Mouse (Mus musculus): ENCODE results near the gene Ip6k1. TPM values are rescaled to one million over a fixed set of nuclear protein-coding genes. Genes with fewer than 3 reads are reported as not detected.

The Ip6k1 gene
- polyA plus RNA-seq, 1 experiment from 2014 or later = 55.3 TPM

DNA sequence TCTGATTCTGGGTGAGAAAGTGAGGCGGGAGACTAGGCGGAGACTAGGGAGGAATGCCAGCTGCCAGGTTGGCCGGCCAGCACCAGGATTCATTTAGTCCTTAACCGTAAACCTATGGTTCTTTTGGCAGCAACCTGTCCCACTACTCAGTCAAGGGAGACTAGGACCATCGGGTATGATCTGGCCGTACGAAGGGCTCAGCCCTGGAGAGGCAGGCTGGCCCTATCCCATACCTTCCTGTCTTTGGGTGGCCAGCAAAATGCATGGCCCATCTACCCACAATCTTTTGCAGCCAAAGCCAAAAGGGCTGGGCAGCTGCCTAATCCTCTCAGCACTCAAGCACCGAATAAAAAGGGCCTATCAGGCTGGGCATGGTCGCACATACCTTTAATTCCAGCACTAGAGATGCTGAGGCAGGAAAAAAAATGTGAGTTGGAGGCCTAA, 70.2 kb downstream of the Ip6k1 start:
- H3K4me1 ChIP-seq (replicated peaks; ENCODE audit: control insufficient read depth, insufficient read depth, low read length) = no peaks in the 10 kb centered on the region
- H3K27ac ChIP-seq (ENCODE audit: low read length) = 0 out of 2 replicates have a peak overlapping the region, but pooled peaks have one; percentile 17
- WGBS = 62% methylated on average over 9 of the region's 9 CpGs
- H3K4me3 ChIP-seq (ENCODE audit: low read length) = no peak overlapping the region
- no peaks in the 10 kb centered on the region for H3K9me3 ChIP-seq (ENCODE audit: control insufficient read depth, low read length)
- H3K9ac ChIP-seq (ENCODE audit: low read length) = 0 out of 2 replicates have a peak overlapping the region, but pooled peaks have one; percentile 4
- no peaks in the 10 kb centered on the region for H3K27me3 ChIP-seq (ENCODE audit: control insufficient read depth, insufficient read depth, low read depth, low read length)
- no peak overlapping the region for H3K4me2 ChIP-seq (ENCODE audit: low read depth, low read length)
- H3K36me3 ChIP-seq (ENCODE audit: control insufficient read depth, insufficient read depth, low read length) = peaks cover 4% of the 10 kb centered on the region; the same call in 1 of the 2 replicates
- no peak for ATAC-seq (ENCODE audit: low read depth)

DNA sequence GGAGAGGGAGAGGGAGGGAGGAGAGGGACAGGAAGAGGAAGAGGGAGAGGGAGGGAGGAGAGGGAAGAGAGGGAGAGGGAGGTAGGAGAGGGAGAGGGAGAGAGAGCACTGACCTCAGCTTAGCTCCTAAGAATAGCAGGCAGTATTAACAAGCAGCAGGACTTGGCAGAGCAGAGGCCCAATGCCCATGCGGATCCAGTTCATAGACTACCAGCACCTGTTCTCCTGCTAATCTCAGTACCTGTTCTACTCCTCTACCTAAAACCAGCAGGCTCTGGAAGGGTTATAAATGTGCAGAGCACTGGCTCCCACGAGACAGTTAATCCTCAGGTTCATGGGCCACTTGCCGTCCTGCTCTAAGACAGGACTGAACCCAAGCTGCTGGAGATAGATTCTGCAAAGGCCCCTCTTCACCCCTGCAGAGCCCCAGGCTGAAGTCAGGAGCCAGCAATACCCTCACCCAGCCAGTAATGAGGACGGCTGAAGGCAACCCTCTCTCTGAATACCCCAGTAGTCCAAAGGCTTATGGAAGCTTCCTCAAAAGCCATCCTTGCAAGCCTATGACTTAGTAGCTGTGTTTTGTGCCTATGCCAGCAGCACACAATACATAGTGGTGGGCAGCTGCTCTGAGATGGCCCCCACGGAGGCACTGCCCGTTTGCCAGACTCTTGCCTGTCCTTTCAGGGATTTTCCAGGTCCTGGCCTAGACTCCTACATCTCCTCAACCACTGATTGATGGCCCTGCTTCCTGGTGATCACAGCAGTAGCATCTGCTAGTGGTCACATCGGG, 71.0 kb downstream of the Ip6k1 start:
- Histone ChIP-seq H3K27ac (ENCODE audit: low read length) (no peak overlapping the region), H3K4me2 (ENCODE audit: low read depth, low read length) (no peak overlapping the region), H3K4me3 (ENCODE audit: low read length) (no peak overlapping the region), H3K27me3 (ENCODE audit: control insufficient read depth, insufficient read depth, low read depth, low read length) (no peaks in the 10 kb centered on the region), H3K4me1 (replicated peaks; ENCODE audit: control insufficient read depth, insufficient read depth, low read length) (peaks cover 2% of the 10 kb centered on the region; the same call in 1 of the 2 replicates), H3K9ac (ENCODE audit: low read length) (no peak overlapping the region), H3K36me3 (ENCODE audit: control insufficient read depth, insufficient read depth, low read length) (peaks cover 4% of the 10 kb centered on the region; the same call in 1 of the 2 replicates), H3K9me3 (ENCODE audit: control insufficient read depth, low read length) (no peaks in the 10 kb centered on the region)
- 59% methylated on average over 7 of the region's 7 CpGs for WGBS
- 0 out of 2 replicates have a peak, but pooled peaks have one; percentile 21 for ATAC-seq (ENCODE audit: low read depth)

DNA sequence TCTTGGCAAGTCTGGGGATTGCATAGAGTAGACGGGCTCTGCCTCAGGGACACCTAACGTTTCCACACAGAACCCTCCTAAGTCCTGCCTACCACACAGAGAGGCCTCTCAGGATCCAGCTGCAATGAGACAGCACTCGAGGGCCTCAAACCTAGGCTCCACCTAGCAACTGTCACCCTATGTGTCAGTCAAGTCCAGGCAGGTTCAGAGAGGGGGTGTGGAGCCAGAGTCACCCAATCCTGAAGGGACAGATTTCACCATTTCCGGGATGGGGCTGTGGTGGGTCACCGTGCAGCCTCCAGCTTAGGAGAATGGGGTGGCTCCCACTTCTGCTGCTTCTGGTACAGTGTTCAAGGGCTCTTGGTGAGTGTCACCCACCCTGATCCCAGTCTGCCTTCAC, 77.9 kb downstream of the Ip6k1 start, which contains the start of gene Mst1:
Gene Mst1, plus strand, starts transcription at position 269 of the 400 bp plus-strand sequence.
- H3K27ac ChIP-seq (ENCODE audit: low read length) = no peak within 1 kb of the TSS
- 65% methylated on average over 5 of the region's 5 CpGs for WGBS
- H3K27me3 ChIP-seq (ENCODE audit: control insufficient read depth, insufficient read depth, low read depth, low read length) = peaks cover 25% of the 10 kb centered on the region
- H3K4me3 ChIP-seq (ENCODE audit: low read length) = peak within 1 kb of the TSS; percentile 65
- H3K9me3 ChIP-seq (ENCODE audit: control insufficient read depth, low read length) = no peaks in the 10 kb centered on the region
- peaks cover 8% of the 10 kb centered on the region; the same call in 1 of the 2 replicates for H3K4me1 ChIP-seq (replicated peaks; ENCODE audit: control insufficient read depth, insufficient read depth, low read length)
- H3K4me2 ChIP-seq (ENCODE audit: low read depth, low read length) = peak within 1 kb of the TSS; percentile 86
- ATAC-seq (ENCODE audit: low read depth) = no peak
- peaks cover 2% of the 10 kb centered on the region; the same call in 1 of the 2 replicates for H3K36me3 ChIP-seq (ENCODE audit: control insufficient read depth, insufficient read depth, low read length)
- peak within 1 kb of the TSS; percentile 83 for H3K9ac ChIP-seq (ENCODE audit: low read length)

DNA sequence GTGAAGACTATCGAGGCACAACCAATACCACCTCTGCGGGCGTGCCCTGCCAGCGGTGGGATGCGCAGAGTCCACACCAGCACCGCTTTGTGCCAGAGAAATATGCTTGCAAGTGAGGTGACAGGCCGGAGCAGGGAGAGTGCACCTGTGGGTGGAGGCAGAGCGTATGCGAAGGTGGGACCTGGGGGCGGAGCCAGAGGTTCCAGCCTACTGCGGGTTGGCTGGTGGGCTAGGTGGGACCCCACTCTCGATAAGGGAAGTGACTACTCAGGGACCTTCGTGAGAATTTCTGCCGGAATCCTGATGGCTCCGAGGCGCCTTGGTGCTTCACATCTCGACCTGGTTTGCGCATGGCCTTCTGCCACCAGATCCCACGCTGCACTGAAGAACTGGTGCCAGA, 80.2 kb downstream of the Ip6k1 start:
- Histone ChIP-seq H3K4me2 (ENCODE audit: low read depth, low read length) (peak overlapping the region; percentile 43), H3K27me3 (ENCODE audit: control insufficient read depth, insufficient read depth, low read depth, low read length) (peaks cover 25% of the 10 kb centered on the region), H3K27ac (ENCODE audit: low read length) (no peak overlapping the region), H3K4me3 (ENCODE audit: low read length) (peak overlapping the region; percentile 25), H3K4me1 (replicated peaks; ENCODE audit: control insufficient read depth, insufficient read depth, low read length) (peaks cover 8% of the 10 kb centered on the region; the same call in 1 of the 2 replicates), H3K9me3 (ENCODE audit: control insufficient read depth, low read length) (no peaks in the 10 kb centered on the region), H3K9ac (ENCODE audit: low read length) (peak overlapping the region; percentile 21; the same call in 1 of the 2 replicates), H3K36me3 (ENCODE audit: control insufficient read depth, insufficient read depth, low read length) (peaks cover 20% of the 10 kb centered on the region)
- 5% methylated on average over 19 of the region's 19 CpGs for WGBS
- ATAC-seq (ENCODE audit: low read depth) = no peak

DNA sequence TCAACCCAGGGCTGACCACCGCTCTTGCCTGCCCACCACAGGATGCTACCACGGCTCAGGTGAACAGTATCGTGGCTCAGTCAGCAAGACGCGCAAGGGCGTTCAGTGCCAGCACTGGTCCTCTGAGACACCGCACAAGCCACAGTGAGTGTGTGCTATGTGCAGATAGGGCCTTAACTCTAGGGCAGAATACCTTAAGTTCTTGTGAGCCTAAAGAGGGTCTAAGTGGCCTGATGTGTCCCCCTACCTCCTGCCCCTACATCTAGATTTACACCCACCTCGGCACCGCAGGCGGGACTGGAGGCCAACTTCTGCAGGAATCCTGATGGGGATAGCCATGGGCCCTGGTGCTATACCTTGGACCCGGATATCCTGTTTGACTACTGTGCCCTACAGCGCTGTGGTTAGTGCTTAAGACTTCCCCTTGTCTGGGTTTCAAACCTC, 80.7 kb downstream of the Ip6k1 start, which contains the start of gene Rnf123:
Gene Rnf123, minus strand, starts transcription at position 359 of the 444 bp plus-strand sequence.
- Histone ChIP-seq H3K27me3 (ENCODE audit: control insufficient read depth, insufficient read depth, low read depth, low read length) (peaks cover 25% of the 10 kb centered on the region), H3K36me3 (ENCODE audit: control insufficient read depth, insufficient read depth, low read length) (peaks cover 25% of the 10 kb centered on the region), H3K4me3 (ENCODE audit: low read length) (peak within 1 kb of the TSS; percentile 25), H3K27ac (ENCODE audit: low read length) (no peak within 1 kb of the TSS), H3K4me1 (replicated peaks; ENCODE audit: control insufficient read depth, insufficient read depth, low read length) (peaks cover 8% of the 10 kb centered on the region; the same call in 1 of the 2 replicates), H3K9me3 (ENCODE audit: control insufficient read depth, low read length) (no peaks in the 10 kb centered on the region), H3K9ac (ENCODE audit: low read length) (peak within 1 kb of the TSS; percentile 21; the same call in 1 of the 2 replicates), H3K4me2 (ENCODE audit: low read depth, low read length) (peak within 1 kb of the TSS; percentile 43)
- 29% methylated on average over 12 of the region's 12 CpGs for WGBS
- ATAC-seq (ENCODE audit: low read depth) = no peak

DNA sequence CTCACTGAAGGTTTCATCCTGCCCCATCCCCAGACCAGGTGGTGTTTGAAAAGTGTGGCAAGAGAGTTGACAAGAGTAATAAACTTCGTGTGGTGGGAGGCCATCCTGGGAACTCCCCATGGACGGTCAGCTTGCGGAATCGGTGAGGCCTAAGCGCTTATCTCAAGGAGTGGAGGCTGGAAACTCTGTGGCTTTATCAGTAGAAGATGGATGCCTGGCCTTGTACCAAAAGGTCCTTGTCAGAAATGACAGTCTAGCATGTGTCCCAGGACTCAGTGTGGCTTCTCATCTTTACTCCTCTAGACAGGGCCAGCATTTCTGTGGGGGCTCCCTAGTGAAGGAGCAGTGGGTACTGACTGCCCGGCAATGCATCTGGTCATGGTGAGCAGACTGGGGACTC, 81.3 kb downstream of the Ip6k1 start:
- Histone ChIP-seq H3K27ac (ENCODE audit: low read length) (no peak overlapping the region), H3K4me2 (ENCODE audit: low read depth, low read length) (no peak overlapping the region), H3K9ac (ENCODE audit: low read length) (no peak overlapping the region), H3K4me3 (ENCODE audit: low read length) (no peak overlapping the region), H3K4me1 (replicated peaks; ENCODE audit: control insufficient read depth, insufficient read depth, low read length) (peaks cover 4% of the 10 kb centered on the region; the same call in 1 of the 2 replicates), H3K27me3 (ENCODE audit: control insufficient read depth, insufficient read depth, low read depth, low read length) (peaks cover 25% of the 10 kb centered on the region), H3K36me3 (ENCODE audit: control insufficient read depth, insufficient read depth, low read length) (peaks cover 30% of the 10 kb centered on the region), H3K9me3 (ENCODE audit: control insufficient read depth, low read length) (no peaks in the 10 kb centered on the region)
- no peak for ATAC-seq (ENCODE audit: low read depth)
- WGBS = 45% methylated on average over 6 of the region's 6 CpGs

DNA sequence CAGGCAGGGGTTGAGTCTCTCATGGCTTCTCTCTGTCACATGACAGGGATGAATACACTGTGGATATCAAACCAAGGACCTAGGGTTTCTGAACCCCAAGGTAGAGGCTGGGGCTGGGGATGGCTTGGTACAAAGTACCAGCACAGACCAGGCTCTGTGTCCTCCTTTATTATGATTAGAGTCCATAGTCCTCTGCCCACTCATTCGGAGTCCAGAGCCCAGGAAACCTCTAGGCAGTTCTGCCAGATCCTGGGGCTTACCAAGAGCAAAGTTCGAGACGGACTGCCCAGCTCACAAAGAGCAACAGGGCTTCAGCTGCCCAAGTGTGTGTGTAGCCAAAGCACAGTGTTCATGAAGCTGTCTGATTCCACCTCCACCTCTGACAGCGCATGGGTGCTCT, 83.0 kb downstream of the Ip6k1 start:
- H3K4me3 ChIP-seq (ENCODE audit: low read length) = no peak overlapping the region
- peaks cover 25% of the 10 kb centered on the region for H3K27me3 ChIP-seq (ENCODE audit: control insufficient read depth, insufficient read depth, low read depth, low read length)
- no peaks in the 10 kb centered on the region for H3K4me1 ChIP-seq (replicated peaks; ENCODE audit: control insufficient read depth, insufficient read depth, low read length)
- peaks cover 43% of the 10 kb centered on the region for H3K36me3 ChIP-seq (ENCODE audit: control insufficient read depth, insufficient read depth, low read length)
- H3K4me2 ChIP-seq (ENCODE audit: low read depth, low read length) = no peak overlapping the region
- WGBS = 91% methylated on average over 4 of the region's 4 CpGs
- H3K27ac ChIP-seq (ENCODE audit: low read length) = no peak overlapping the region
- H3K9me3 ChIP-seq (ENCODE audit: control insufficient read depth, low read length) = no peaks in the 10 kb centered on the region
- ATAC-seq (ENCODE audit: low read depth) = no peak
- no peak overlapping the region for H3K9ac ChIP-seq (ENCODE audit: low read length)

DNA sequence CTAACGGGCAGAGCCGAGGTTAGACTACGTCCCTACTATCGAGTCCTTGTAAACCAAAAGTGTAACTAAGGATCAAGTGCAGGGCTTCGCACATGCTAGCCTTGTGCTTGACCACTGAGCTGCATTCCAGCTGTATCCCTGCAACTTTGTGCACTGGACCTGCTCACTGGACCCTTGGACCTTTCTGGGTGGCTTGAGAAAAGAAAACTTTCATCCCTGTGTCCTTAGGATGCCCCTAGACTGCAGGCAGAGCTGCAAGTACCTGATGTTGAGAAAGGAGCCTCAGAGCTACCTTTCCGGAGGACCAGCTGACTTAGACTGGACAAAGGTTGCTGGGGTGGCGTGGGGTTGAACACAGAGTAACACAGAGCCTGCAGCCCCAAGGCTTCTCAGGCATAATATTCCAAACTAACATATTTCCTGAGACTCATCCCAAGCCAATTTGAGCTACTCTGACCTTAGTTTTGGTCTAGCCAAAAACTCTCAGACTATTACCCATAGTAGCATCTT, 88.4 kb downstream of the Ip6k1 start:
- H3K4me3 ChIP-seq (ENCODE audit: low read length) = no peak overlapping the region
- no peak overlapping the region for H3K4me2 ChIP-seq (ENCODE audit: low read depth, low read length)
- no peak for ATAC-seq (ENCODE audit: low read depth)

DNA sequence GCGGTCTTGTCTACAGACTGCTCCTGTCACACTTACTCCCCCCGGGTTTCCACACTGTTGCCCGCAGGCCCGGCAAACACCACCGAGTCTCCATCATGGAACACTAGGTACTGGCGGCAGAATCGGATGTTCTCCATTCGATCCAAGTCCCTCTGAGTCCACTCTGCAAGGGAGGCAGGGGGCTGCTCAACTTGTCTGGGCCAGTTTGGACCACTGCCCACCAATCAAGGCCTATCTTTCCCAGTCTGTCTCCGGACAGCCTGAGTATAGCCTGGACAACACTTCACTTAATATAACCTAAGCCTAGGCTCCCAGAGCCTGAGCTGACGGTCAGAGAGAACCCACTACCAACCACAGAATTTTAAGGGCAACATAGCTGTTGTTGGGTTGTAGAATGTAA, 91.3 kb downstream of the Ip6k1 start:
- 61% methylated on average over 10 of the region's 10 CpGs for WGBS

More for the DNA sequence above, 88.4 kb downstream of the Ip6k1 start:
- no peaks in the 10 kb centered on the region for H3K9me3 ChIP-seq (ENCODE audit: control insufficient read depth, low read length)
- no peak overlapping the region for H3K27ac ChIP-seq (ENCODE audit: low read length)
- 94% methylated on average over 7 of the region's 7 CpGs for WGBS
- H3K27me3 ChIP-seq (ENCODE audit: control insufficient read depth, insufficient read depth, low read depth, low read length) = no peaks in the 10 kb centered on the region
- H3K4me1 ChIP-seq (replicated peaks; ENCODE audit: control insufficient read depth, insufficient read depth, low read length) = peaks cover 9% of the 10 kb centered on the region
- no peak overlapping the region for H3K9ac ChIP-seq (ENCODE audit: low read length)
- H3K36me3 ChIP-seq (ENCODE audit: control insufficient read depth, insufficient read depth, low read length) = peaks cover 52% of the 10 kb centered on the region

More for the DNA sequence above, 91.3 kb downstream of the Ip6k1 start:
- Histone ChIP-seq H3K36me3 (ENCODE audit: control insufficient read depth, insufficient read depth, low read length) (peaks cover 28% of the 10 kb centered on the region), H3K9me3 (ENCODE audit: control insufficient read depth, low read length) (no peaks in the 10 kb centered on the region), H3K4me1 (replicated peaks; ENCODE audit: control insufficient read depth, insufficient read depth, low read length) (peaks cover 12% of the 10 kb centered on the region), H3K9ac (ENCODE audit: low read length) (peak overlapping the region; percentile 82), H3K4me3 (ENCODE audit: low read length) (peak overlapping the region; percentile 76), H3K27ac (ENCODE audit: low read length) (0 out of 2 replicates have a peak overlapping the region, but pooled peaks have one; percentile 79), H3K4me2 (ENCODE audit: low read depth, low read length) (peak overlapping the region; percentile 99), H3K27me3 (ENCODE audit: control insufficient read depth, insufficient read depth, low read depth, low read length) (no peaks in the 10 kb centered on the region)
- no peak for ATAC-seq (ENCODE audit: low read depth)

Data from lung, embryonic 16.5 days (tissue).